Mouse (Mus musculus) cerebral cortex, adult 2 months (tissue): ENCODE measurements around the gene Gale.

ENCODE experiments used
- WGBS: fragments of 180-500 bp; shearing (Covaris S2); methylation state at CpG from one replicate; pipeline ENCODE4 v1.1.7; 2018; 5-methylcytosine and 5-hydroxymethylcytosine counted together

Gale gene

DNA sequence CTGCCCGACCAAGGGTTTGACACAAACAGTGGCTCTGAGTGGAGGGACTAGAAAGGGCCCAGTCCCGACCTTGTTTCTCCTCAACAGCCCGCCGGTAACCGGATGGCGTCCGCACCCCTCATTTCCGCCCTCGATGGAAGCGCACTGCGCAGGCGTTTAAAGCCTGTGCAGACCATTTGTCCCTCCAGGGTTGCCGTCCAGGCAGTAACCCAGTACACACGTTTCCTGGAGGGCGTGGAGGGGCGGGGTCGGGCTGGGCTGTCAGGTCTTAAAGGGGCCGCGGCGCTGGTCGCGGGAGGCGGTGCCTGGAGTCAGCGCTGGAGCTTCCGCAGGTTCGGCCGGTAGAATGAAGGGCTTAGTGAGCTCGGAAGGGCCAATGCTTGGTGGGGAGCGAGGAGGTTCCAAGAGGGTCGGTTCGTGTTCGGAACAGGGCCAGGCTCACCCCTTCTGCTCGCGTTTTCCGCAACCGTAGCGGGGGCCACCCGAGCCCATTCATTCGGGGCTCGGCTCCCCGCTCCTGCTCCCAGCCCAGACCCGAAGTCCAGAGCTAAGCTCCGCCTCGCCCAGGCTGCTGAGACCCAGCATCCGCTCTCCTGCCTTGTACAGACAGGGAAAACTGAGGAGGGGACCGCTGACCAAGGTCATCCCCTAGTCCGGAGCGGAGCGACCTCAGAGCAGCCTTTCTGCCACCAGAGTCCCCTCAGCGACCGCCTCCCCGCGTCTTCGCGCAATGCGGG, at the start of gene Gale:
TSS of gene Gale (plus strand) at position 271 of the 737 bp plus-strand sequence.
- WGBS: under 1% methylated on average over 56 of the region's 56 CpGs

GRCm38 (mm10) chr4:135918635-135919279, 44.8 kb upstream of the Gale start:
- 80% methylated on average over 13 of the region's 13 CpGs for WGBS

DNA sequence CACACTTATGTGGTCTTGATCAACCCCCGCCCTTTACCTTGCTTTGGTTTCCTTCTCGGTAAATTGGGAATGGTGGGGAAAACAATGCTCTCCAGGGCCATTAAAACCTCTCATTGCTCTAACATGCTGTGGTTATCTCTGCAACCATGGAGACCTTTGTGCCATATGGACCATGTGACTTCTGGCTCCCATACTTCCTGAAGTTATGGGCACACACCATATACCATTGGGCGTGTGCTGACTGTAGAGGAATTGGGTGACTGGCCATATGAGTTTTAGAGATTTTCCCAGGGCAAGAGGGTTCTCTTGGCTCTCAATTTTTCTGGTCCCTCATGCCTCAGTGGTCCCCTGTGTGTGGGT, 44.3 kb upstream of the Gale start:
- WGBS: 90% methylated on average over 3 of the region's 3 CpGs

GRCm38 (mm10) chr4:135920304-135921241, 43.0 kb upstream of the Gale start, which contains the start of gene Fuca1:
Gene Fuca1 (plus strand): TSS chr4:135920735.
- WGBS: under 1% methylated on average over 60 of the region's 60 CpGs

DNA sequence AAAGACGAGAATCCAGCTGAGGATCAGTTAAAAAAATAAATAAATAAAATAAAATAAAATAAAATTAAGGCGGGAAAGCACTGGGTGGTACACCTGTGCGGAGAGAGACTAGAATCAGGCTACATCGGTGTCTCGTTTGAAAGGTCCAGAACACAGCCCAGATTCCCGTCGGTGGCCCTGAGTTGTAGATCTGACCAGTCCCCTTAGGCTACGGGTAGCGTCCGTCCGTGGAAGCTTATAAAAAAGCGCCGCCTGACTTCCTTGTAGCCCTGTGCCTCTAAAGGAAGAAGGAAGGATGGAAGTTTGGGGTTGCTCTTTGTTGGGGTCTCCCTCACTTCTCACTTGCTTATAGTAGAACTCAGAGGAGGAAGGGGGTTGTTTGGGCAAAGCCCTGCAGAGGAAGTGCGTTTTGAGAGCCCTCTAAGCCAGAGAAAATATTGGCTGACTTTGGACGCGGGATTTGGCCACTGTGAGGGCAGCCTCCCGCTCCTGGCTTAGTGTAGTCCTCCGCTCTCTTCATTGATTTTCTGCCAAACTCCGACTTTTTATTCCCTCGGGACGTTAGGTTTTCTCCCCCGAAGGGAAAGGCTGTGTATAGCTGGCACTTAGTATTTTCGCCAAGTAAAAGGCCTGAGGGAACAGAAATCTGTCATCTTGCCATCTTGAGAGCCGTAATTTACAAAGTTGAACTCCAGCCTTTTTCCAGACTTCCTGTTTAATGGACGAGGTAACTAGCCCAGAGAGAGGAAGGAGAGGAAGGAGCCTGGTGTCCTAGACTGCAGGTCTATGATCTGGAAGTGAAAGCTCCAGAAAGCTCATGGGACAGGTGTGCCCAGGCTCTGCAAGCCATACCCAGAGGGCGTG, 42.0 kb upstream of the Gale start:
- 7% methylated on average over 26 of the region's 26 CpGs for WGBS

DNA sequence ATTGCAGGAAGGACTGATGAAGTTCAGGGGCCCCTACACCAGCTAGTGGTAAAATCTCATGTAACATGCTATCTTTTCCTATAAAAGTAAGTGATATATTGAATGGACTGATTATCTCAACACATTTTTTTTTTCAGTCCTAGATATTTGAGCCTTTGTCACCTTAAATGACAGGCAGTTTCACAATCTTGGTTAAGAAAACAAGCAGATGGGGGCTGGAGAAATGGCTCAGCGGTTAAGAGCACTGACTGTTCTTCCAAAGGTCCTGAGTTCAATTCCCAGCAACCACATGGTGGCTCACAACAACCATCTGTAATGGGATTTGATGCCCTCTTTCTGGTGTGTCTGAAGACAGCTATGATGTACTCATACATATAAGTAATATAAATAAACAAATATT, 41.3 kb upstream of the Gale start:
- WGBS: 98% methylated on average over 1 of the region's 1 CpGs

DNA sequence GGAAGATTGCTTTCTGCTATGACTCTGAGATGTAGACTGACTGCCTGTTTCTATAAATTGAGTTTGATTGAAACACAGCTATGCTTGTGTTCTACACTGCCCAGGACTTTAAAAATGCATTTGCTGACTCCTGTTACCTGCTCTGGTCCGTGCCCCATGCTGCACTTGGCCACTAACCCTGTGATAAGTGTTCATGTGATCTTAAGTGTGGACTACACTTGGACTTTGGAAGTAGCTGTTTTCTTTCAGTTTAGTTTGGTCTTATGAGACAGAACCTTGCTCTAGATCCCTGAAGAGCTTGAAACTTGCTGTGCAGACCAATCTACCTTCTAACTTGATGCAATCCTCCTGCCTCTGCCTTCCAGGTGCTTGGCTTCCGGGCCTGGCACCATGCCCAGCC, 39.1 kb upstream of the Gale start:
- WGBS: 91% methylated on average over 2 of the region's 2 CpGs

DNA sequence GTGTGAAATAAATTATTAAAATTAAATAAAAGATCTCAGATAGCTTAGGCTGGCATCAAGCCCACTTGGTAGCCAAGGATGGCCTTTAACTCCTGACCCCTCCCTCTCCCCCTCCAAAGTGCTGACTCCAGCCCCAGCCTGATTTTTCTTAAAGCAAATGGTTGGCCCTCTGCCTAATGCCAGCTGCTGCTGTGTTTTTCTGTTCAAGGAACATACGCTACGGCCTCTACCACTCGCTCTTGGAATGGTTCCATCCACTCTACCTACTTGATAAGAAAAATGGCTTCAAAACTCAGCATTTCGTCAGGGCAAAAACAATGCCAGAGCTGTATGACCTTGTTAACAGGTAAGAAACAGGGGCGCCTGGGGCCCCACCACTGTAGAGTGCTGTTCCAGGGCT, 38.2 kb upstream of the Gale start:
- 82% methylated on average over 5 of the region's 5 CpGs for WGBS

DNA sequence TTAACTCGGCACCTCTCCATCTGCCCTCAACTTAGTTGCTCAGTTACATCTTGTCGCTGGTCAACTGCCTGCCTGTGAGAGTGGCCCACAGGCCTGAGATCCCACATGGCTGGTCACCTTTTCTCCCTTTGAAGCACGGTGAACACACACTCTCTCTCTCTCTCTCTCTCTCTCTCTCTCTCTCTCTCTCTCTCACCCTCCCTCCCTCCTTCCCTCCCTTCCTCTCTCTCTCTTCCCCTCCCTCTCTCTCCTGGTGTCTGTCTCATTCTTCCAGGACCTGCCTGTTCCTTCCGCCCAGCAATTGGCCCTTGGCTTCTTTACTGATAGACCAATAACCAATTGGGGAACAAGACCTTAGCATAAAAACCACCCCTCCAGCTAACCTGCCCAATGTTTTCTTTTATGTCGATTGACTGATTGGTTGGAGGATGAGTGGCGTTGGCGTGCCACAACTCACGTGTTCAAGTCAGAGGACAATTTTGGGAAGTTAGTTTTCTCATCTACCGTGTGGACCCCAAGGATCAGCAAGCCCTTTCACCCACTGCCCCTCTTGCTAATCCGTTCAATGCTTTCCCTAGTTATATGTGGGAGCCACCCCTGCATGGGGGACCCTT, 37.2 kb upstream of the Gale start:
- 94% methylated on average over 10 of the region's 10 CpGs for WGBS

GRCm38 (mm10) chr4:135926861-135927260, 36.7 kb upstream of the Gale start:
- 98% methylated on average over 3 of the region's 3 CpGs for WGBS

DNA sequence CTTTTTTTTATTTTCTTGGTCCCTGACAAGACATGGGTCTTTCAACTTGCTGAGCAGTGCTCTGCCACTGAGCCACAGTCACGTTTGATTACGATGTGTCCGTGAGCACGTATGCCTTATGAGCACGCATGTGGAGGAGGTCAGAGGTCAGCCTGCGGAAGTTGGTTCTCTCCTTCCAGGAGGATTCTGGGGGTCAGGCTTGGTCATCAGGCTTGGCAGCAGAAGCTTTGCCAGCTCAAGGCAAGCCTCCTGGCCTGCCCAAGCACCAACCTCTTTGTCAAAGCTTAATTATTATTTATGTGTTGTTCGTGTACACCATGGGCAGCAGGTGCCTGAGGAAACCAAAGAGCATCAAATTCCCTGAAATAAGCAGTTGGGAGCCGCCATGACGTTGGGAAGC, 35.2 kb upstream of the Gale start:
- WGBS: 90% methylated on average over 9 of the region's 9 CpGs

- 95% methylated on average over 5 of the region's 5 CpGs for WGBS
Observed at GRCm38 (mm10) chr4:135929405-135929804, 34.1 kb upstream of the Gale start.

DNA sequence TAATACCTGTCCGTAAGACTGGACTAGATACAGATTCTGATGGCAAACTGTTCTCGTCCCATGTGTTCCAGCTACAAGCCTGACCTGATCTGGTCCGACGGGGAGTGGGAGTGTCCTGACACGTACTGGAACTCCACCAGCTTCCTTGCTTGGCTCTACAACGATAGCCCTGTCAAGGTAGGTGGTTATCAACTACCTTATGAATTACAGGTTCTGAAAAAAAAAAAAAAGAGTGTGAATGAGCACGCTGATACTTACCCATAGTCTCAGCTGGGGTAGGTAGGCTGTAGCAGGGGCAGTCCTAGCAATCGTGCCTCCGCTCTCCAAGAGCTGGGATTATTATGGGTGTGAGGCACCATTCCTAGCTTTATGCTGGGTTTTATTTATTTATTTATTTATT, 33.7 kb upstream of the Gale start:
- WGBS: 97% methylated on average over 9 of the region's 9 CpGs

GRCm38 (mm10) chr4:135930239-135930638, 33.3 kb upstream of the Gale start:
- WGBS: 98% methylated on average over 8 of the region's 8 CpGs

DNA sequence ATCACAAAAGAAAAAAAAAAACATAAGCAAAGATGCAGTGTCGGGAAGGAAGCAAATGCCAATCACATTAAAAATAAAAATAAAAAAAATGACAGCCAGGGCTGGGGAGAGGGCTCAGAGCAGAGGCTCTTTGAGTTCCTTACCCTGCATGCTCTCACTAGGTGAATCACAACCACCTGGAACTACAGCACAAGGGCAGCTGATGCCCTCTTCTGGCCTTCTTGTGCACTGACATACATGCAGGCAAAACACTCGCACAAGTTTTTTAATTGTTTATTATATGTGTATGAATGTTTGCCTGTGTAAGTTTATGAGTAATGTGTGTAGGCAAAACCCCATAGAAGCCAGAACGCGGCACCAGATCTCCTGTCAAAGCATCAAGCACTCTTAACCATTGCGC, 31.7 kb upstream of the Gale start:
- 71% methylated on average over 5 of the region's 5 CpGs for WGBS

- 72% methylated on average over 12 of the region's 12 CpGs for whole genome bisulfite sequencing
Observed at GRCm38 (mm10) chr4:135934708-135935500, 28.6 kb upstream of the Gale start.

DNA sequence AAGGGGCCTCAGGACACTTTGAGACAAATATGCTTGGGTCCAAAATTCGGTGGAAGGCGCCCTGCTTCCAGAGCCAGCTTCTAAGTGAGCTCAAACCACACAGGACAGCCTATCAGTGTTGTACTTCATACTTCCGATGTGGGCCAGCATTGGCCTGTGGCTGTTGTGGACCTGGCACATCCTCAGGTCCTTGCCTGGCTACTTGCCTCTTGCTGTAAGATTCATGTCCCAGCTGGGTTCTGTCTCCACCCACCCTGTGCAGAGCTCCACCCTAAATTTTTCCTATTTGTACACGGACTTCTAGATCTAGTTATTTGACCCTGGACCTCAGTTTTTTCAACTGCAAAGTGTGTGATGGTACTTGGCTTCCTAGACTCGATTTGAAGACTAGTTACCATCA, 28.0 kb upstream of the Gale start:
- 68% methylated on average over 5 of the region's 5 CpGs for WGBS

DNA sequence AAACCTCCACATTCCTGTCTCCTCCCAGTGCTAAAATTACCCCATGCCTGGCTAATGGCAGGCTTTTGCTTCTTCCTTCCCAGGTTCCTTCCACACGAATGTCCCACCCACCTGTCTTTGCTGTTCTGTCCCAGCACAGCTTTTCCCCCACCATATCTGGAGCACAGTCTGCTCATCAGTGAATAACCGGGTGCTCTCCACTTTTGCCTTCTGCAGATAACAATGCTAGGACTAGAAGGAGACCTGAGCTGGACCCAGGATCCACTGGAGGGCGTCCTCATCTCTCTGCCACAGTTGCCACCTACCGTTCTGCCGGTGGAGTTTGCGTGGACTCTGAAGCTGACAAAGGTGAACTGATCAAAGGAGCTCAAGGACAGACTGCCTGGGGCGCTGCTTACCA, 24.7 kb upstream of the Gale start:
- WGBS: 85% methylated on average over 7 of the region's 7 CpGs

DNA sequence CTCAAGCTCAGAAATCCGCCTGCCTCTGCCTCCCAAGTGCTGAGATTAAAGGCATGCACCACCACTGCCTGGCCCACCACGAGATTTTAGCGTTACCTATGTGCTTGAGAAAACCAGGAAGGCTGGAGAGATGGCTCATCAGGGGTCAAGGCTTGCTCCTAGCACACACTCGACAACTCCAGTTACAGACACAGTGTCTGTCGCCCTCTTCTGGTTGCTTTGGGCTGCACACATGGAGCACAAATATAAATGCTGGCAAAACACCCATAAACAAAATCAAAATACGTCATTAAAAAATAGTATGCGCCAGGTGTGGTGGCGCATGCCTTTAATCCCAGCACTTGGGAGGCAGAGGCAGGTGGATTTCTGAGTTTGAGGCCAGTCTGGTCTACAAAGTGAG, 22.5 kb upstream of the Gale start:
- 87% methylated on average over 8 of the region's 8 CpGs for WGBS

DNA sequence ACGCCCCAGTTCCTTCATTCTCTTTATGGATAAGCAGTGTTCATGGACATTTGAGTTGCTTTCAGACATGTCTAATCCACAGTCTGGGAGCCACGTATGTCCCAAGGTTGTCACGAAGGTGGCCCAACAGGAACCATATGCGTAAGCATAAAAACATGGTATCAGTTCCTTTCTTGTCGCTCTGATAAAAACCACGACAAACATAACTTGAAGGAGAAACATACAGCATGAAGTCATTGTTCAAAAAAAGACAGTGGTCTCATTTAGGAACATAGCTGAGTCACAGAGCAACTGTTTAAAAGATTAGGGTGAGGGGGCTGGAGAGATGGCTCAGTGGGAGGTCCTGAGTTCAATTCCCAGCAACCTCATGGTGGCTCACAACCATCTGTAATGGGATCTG, 21.3 kb upstream of the Gale start:
- WGBS: 74% methylated on average over 6 of the region's 6 CpGs
